Mouse (Mus musculus) activated CD4-positive, CD25-positive, alpha-beta regulatory T cell, adult 9 weeks (primary cell): ENCODE measurements around the gene Barhl2. TPM values are rescaled to one million over a fixed set of nuclear protein-coding genes. Genes with fewer than 3 reads are reported as not detected.

Experiments used
- polyA plus RNA-seq: library from polyadenylated mRNA; unstranded; fragments of 100-300 nt; shearing (Covaris generic); gene quantifications from one replicate; pipeline ENCODE4 v1.2.1, GENCODE M21; 2017

The Barhl2 gene
- not detected for polyA plus RNA-seq

DNA sequence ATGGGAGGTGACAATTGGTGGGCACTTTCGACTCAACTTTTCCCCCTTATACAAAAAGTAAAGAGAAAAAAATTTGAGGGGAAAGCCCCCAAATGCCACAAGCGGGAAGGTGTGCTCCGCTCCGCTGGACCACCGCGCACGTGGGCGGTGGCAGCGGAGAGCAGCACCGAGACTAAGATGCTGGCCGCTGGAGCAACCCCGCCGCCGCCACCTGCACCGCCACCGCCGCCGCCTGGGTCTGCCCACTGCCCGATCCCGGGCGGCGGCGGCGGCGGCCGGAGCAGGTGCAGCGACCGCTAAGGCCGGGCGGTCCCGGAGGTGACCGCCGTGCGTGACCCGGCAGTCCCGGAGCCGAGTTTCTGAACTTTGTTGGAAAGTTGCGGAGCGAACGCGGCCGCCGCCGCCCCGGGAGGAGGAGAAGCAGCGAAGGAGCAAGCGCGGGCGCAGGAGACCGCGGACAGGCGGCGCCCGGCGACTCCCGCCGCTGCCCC is at the start of gene Barhl2:
Gene Barhl2 (minus strand): TSS at position 181 of the 491 bp plus-strand sequence.

Other genes with a start within 250 kb of the Barhl2 start
- not detected for gene Gm17304, start 150.9 kb upstream of the Barhl2 start, polyA plus RNA-seq
- 40.9 TPM for gene Zfp644, start 239.1 kb upstream of the Barhl2 start, polyA plus RNA-seq